Mouse (Mus musculus): ENCODE data around the gene Olfr50.

The Olfr50 gene

DNA sequence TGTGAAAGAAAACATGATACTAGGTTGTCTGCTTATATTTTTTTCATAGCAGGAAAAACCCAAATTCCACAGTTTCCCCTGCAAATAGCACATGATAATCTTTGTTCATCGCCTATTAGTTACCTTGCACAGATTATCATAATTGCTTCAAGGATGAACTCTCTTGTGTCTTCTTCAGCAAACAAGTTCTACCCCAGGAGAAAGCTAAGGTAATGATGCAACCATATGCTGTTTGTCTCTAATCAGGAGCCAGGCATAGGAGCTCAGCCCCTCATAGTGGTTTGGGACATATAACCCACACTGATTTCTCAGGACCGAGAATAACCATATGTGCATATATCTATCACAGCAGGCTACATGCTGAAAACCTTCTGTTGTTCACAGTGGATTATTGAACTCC is at the start of gene Olfr50:
Olfr50 (plus strand) TSS at position 301 of the 400 bp plus-strand sequence.
- DNase-seq (ENCODE audit: low spot score) = no peak

DNA sequence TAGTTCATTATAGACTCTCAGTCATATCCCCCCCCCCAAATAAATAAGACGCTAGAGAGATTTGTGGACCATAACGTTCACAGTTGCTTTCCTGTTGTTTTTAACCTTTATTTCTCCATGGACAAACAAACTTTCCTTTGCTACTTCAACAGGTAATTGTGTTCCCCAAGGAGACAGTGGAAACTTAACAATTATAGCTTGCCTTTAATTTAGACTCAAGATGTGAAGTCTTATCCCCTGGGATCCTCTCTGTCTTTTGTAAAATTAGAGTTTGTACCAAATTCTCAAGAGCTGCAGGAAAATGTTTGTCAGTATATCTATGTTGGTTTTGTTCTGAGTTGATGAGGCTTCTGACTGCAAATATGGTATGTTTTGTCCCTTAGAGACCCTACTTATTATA is 6.4 kb upstream of the Olfr50 start, which contains the start of gene Olfr348:
Olfr348 (plus strand) TSS at position 301 of the 400 bp plus-strand sequence.
- DNase-seq (ENCODE audit: low spot score) = no peak

DNA sequence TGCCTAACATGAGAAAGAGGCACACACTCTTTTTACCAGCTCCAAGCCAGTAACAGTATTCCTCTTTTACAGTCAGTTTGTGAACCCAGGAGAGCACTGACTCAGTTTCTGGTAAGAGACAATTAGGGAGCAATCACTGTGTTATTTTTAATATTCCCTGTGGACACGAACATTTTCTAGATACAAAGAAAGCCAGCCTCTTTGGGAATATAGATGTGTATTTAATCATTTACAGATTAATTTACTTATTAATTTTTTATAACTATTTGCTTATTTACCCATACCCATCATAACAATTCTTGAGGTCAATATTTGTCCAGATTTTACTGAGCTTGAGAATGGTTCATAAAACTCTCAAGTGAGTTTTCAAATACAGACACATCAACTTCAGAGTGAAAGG is 26.6 kb downstream of the Olfr50 start, which contains the start of gene Olfr3:
Olfr3 (minus strand) TSS at position 101 of the 400 bp plus-strand sequence.
- no peak for DNase-seq (ENCODE audit: low spot score)

DNA sequence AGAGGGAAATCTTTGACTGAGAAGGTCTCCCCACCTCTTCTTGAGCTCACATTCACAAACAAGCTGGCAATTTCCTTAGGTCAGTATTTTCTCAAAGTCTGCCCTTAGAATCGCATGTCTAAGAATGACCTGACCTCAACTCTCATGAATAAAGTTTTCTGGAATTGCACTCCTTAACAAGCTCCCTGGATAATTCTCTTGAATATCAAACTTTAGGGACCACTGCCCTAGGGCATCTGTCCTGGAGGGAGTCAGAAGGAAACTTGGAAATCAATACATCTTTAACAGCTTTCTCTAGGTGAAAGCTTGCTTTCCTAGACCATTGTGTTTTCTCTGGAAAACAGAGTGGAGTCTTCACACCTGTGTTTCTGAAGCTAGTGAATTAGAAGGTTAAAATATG is 55.7 kb downstream of the Olfr50 start, which contains the start of gene Olfr350:
Olfr350 (plus strand) TSS at position 301 of the 400 bp plus-strand sequence.
- no peak for DNase-seq (ENCODE audit: low spot score)
